In genomic region chr9:98032573-98033272, GRCm38 (mm10) we compare ENCODE assay signal across 8 mouse cellular contexts. TPM values are rescaled to one million over a fixed set of nuclear protein-coding genes. Genes with fewer than 3 reads are reported as not detected.
DNase-seq lines count a peak whose midpoint lies in the region; ATAC-seq and TF ChIP-seq lines count a peak whose summit lies in the region.

Gene Clstn2 (minus strand): TSS chr9:98033181.

- peak within 1 kb of the TSS; percentile 83 for H3K9ac ChIP-seq in hindbrain, embryonic 16.5 days (ENCODE audit: low read depth, low read length)

- H3K9me3 ChIP-seq in hindbrain, embryonic 16.5 days (ENCODE audit: control insufficient read depth, low read length) = no peaks in the 10 kb centered on the region

- DNase-seq in adrenal gland, adult 18-20 months (ENCODE audit: low spot score in 2 of 2) = peak; percentile 56 to 75
- peak; percentile 88 for DNase-seq in cerebellum, adult 9-11 months
- peak in 1 of 2 experiments; percentile 81 for DNase-seq in frontal cortex, adult 2 months (ENCODE audit: extremely low spot score in 1 of 2, low spot score in 1 of 2)
- DNase-seq in left cerebral cortex, adult 2 months (ENCODE audit: extremely low spot score in 1 of 2, low spot score in 2 of 2) = peak; percentile 79 to 85
- DNase-seq in lung, postnatal 4 days = peak; percentile 28 to 62
- peak; percentile 71 for DNase-seq in right cerebral cortex, postnatal 14 days
- no peak for DNase-seq in spleen, postnatal 14 days (ENCODE audit: low spot score in 2 of 2)

- peak within 1 kb of the TSS; percentile 75 for H3K4me3 ChIP-seq in hindbrain, embryonic 16.5 days (ENCODE audit: low read length)
- peak within 1 kb of the TSS; percentile 69 for H3K4me3 ChIP-seq in left cerebral cortex, adult 2 months

- peak; percentile 27 for TF ChIP-seq CTCF in left cerebral cortex, adult 2 months (IDR thresholded peaks at IDR 0.05)

- peak within 1 kb of the TSS; percentile 78 for H3K27ac ChIP-seq in hindbrain, embryonic 16.5 days (ENCODE audit: low read depth, low read length)
- H3K27ac ChIP-seq in left cerebral cortex, adult 2 months = peak within 1 kb of the TSS; percentile 90

- peaks cover 4% of the 10 kb centered on the region; the same call in 1 of the 2 replicates for H3K4me1 ChIP-seq in hindbrain, embryonic 16.5 days (ENCODE audit: control insufficient read depth, insufficient read depth, low read depth, low read length)

- H3K36me3 ChIP-seq in hindbrain, embryonic 16.5 days (ENCODE audit: control insufficient read depth, insufficient read depth, low read length) = no peaks in the 10 kb centered on the region

- intact Hi-C loops in left cerebral cortex, adult 2 months (cut with DNase I) = loop anchor here (1.0 to 10.0 kb wide), 8 partner anchors 100 to 734 kb away; no protein-coding TSS in a partner anchor

- H3K4me2 ChIP-seq in hindbrain, embryonic 16.5 days (ENCODE audit: low read length) = peak within 1 kb of the TSS; percentile 82

- under 1% methylated on average over 64 of the region's 73 CpGs for WGBS in hindbrain, embryonic 16.5 days

- ATAC-seq in hindbrain, embryonic 16.5 days = peak; percentile 92

- no peaks in the 10 kb centered on the region for H3K27me3 ChIP-seq in hindbrain, embryonic 16.5 days (replicated peaks; ENCODE audit: control insufficient read depth, insufficient read depth, low read length)

RNA-seq across cellular contexts. Expression of gene Clstn2, which starts in this region (rescaled TPM):
- total RNA-seq in adrenal gland, adult 18-20 months (2021) = 1 to 10 TPM; 4.1 TPM
- 41.5 and 44.1 TPM in 2 replicates for polyA plus RNA-seq in frontal cortex, adult 2 months (2012; rRNA removed)
- 13.1 and 14.6 TPM in 2 replicates for polyA plus RNA-seq in hindbrain, embryonic 16.5 days (2015; fragmentation: Nextera tagmentation; extraction: Ambion mirVana)
- total RNA-seq in left cerebral cortex, adult 2 months (2021) = 10 to 100 TPM; 75.6 to 83.7 TPM

Comparison
In these comparisons a context has a peak if more than half of its experiments do, and no peak if none do; other contexts are left out.
1. RNA of gene Clstn2 (total RNA-seq): 75.6 to 83.7 TPM in left cerebral cortex, adult 2 months; 4.1 TPM in adrenal gland, adult 18-20 months; every median in the first group is over 10 times any median in the second.
2. DNase-seq: peak in adrenal gland, adult 18-20 months (2 of 2), cerebellum, adult 9-11 months (single experiment), left cerebral cortex, adult 2 months (2 of 2), lung, postnatal 4 days (2 of 2) and right cerebral cortex, postnatal 14 days (single experiment); none in spleen, postnatal 14 days (0 of 2).